Mouse (Mus musculus) midbrain, postnatal 0 days (tissue): ENCODE results near the gene Cog5. TPM values are rescaled to one million over a fixed set of nuclear protein-coding genes. Genes with fewer than 3 reads are reported as not detected.

ENCODE experiments used
- ATAC-seq: fragments of 200-750 bp; cut with Nextera tagmentation; 2 replicates; pipeline ENCODE4 v1.8.0; 2017; ENCODE audit warnings: moderate number of reproducible peaks, mild to moderate bottlenecking, moderate TSS enrichment, moderate library complexity; ENCODE audit not compliant: low FRiP score
- DNase-seq: peaks from one replicate; pipeline ENCODE4 v3.0.0-alpha.2; 2015; ENCODE audit warnings: low spot score
- H3K27ac ChIP-seq: fragments of 300-500 bp; sonication (generic); 2 replicates; pipeline ENCODE4 v1.5.1; 2014; ENCODE audit warnings: low read depth, mild to moderate bottlenecking, low read length, mixed read lengths
- H3K27me3 ChIP-seq: fragments of 300-500 bp; sonication (generic); 2 replicates; pipeline ENCODE4 v1.6.1; 2014; ENCODE audit warnings: low read length, control low read depth, mixed read lengths; ENCODE audit not compliant: insufficient read depth
- H3K36me3 ChIP-seq: fragments of 300-500 bp; sonication (generic); 2 replicates; pipeline ENCODE4 v1.6.1; 2014; ENCODE audit warnings: low read length, control low read depth, mixed read lengths; ENCODE audit not compliant: insufficient read depth
- H3K4me1 ChIP-seq: fragments of 300-500 bp; sonication (generic); 2 replicates; pipeline ENCODE4 v1.6.1; 2014; ENCODE audit warnings: mild to moderate bottlenecking, control low read depth, antibody characterized with exemption, low read length, mixed read lengths; ENCODE audit not compliant: insufficient read depth
- H3K4me2 ChIP-seq: fragments of 300-500 bp; sonication (generic); 2 replicates; pipeline ENCODE4 v1.6.1; 2014; ENCODE audit warnings: low read depth, mild to moderate bottlenecking, low read length, mixed read lengths; ENCODE audit not compliant: poor library complexity, severe bottlenecking
- H3K4me3 ChIP-seq: fragments of 300-500 bp; sonication (generic); 2 replicates; pipeline ENCODE4 v1.5.1; 2014; ENCODE audit warnings: low read depth, mild to moderate bottlenecking, low read length, moderate library complexity
- H3K9ac ChIP-seq: fragments of 300-500 bp; sonication (generic); replicated peaks from 2 replicates; pipeline ENCODE4 v1.6.1; 2014; ENCODE audit warnings: mild to moderate bottlenecking, low read length, moderate library complexity, mixed read lengths; ENCODE audit not compliant: poor library complexity, severe bottlenecking
- H3K9me3 ChIP-seq: fragments of 300-500 bp; sonication (generic); 2 replicates; pipeline ENCODE4 v1.6.1; 2016; ENCODE audit warnings: low read length, control low read depth
- CTCF ChIP-seq: IDR thresholded peaks from 2 replicates; pipeline ENCODE4 v1.5.1; 2016; ENCODE audit warnings: antibody characterized with exemption, mild to moderate bottlenecking
- WGBS: fragments of 180-500 bp; shearing (Covaris S2); extraction: QIAGEN DNeasy Blood & Tissue Kit; methylation state at CpG from one replicate; pipeline ENCODE4 v1.1.7; 2014; 5-methylcytosine and 5-hydroxymethylcytosine counted together
- polyA plus RNA-seq: library from polyadenylated mRNA; unstranded; fragments of >200 nt; fragmentation: Nextera tagmentation; extraction: Ambion mirVana; gene quantifications from 2 replicates; pipeline ENCODE4 v1.2.1, GENCODE M21; 2015
- total RNA-seq: library from RNA; depleted of rRNA; stranded (reverse); fragments of >200 nt; gene quantifications from 2 replicates; pipeline ENCODE4 v1.2.3, GENCODE M21; 2014

The Cog5 gene
- total and polyA plus RNA-seq, 2 experiments from 2014 or later, result 18.8 to 41.1 TPM

DNA sequence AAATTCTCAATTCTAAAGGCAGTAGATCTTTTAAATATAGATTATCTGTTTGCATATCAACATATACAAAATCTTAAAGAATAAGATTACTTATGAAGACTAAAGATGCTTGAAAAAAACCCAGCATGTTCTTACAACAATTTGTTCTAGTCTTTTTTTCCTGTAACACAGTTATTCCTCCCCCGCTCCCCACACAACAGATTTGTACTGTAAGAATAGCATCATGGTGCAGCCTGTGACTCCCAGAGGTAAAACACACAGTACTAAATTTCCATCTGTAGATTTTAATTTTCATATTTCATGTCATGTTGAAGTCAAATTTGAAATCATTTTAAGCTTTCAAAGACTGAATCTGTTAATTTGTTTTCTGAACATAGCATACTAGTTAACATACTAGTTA, 75.5 kb downstream of the Cog5 start:
- H3K4me1 ChIP-seq, result no peaks in the 10 kb centered on the region
- no peak overlapping the region for H3K27ac ChIP-seq
- 96% methylated on average over 1 of the region's 1 CpGs for WGBS
- no peak overlapping the region for H3K9ac ChIP-seq
- no peak for ATAC-seq
- DNase-seq, result no peak
- H3K27me3 ChIP-seq, result no peaks in the 10 kb centered on the region
- H3K9me3 ChIP-seq, result no peaks in the 10 kb centered on the region
- no peak overlapping the region for H3K4me3 ChIP-seq
- no peaks in the 10 kb centered on the region for H3K36me3 ChIP-seq
- no peak for TF ChIP-seq CTCF
- H3K4me2 ChIP-seq, result no peak overlapping the region

DNA sequence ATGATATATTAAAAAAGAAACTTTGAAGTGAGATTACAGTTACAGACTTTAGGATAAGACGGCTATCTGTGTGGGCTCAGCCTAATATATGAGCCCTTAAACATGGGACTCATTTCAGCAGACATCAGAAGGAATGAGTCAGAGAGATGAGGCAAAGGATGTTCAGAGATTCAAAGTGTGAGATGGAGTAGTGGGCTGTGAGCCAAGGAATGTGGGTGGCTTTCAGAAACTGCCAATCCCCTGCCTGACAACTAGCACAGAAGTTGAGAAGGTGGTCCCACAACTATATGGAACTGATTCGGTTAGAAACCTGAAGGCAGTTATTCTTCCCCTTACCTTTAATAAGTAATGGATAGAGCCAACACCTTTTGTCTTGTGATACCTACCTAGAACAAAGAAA, 79.9 kb downstream of the Cog5 start:
- Histone ChIP-seq H3K27ac (no peak overlapping the region), H3K9me3 (no peaks in the 10 kb centered on the region), H3K4me3 (no peak overlapping the region), H3K9ac (no peak overlapping the region), H3K27me3 (no peaks in the 10 kb centered on the region), H3K4me2 (no peak overlapping the region), H3K36me3 (no peaks in the 10 kb centered on the region), H3K4me1 (no peaks in the 10 kb centered on the region)
- ATAC-seq, result no peak
- no peak for DNase-seq
- 89% methylated on average over 2 of the region's 2 CpGs for WGBS
- no peak for TF ChIP-seq CTCF

DNA sequence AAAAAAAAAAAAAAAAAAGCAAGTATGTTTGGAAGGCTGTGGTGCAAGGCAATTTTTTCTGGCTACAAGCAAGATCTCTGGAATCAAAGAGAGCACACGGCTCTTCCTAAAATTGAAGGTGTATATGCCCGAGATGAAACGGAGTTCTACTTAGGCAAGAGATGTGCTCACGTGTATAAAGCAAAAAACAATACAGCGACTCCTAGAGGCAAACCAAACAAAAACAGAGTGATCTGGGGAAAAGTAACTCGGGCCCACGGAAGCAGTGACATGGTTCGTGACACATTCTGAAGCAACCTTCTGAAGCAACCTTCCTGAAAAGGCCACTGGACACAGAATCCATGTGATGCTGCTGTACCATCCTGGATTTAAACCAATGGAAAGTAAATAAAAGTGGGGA, 92.6 kb downstream of the Cog5 start:
- H3K27ac ChIP-seq, result no peak overlapping the region
- no peaks in the 10 kb centered on the region for H3K36me3 ChIP-seq
- DNase-seq (no peak), ATAC-seq (no peak)
- no peak overlapping the region for H3K4me2 ChIP-seq
- WGBS, result 88% methylated on average over 8 of the region's 8 CpGs
- no peaks in the 10 kb centered on the region for H3K4me1 ChIP-seq
- H3K9me3 ChIP-seq, result no peaks in the 10 kb centered on the region
- no peak overlapping the region for H3K9ac ChIP-seq
- no peak overlapping the region for H3K4me3 ChIP-seq
- TF ChIP-seq CTCF, result no peak
- H3K27me3 ChIP-seq, result no peaks in the 10 kb centered on the region

DNA sequence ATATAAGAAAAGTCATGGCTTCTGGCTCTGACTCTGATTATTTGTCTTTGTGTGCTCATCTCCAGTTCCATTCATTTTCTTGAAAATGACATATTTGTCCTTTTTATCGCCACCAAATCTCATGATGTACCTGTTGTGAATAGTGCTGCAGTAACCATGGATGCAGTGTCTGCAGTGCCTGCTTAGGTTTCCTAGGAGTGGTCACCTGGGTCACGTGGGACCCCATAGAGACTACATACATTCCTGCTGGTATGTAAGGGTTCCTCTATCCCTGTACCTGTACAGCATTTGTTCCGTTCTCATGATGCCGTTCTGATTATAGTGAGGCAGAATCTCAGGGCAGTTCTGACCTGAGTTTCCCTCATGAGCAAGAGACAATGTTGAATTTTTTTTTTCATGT, 95.2 kb downstream of the Cog5 start:
- Histone ChIP-seq H3K9ac (no peak overlapping the region), H3K4me2 (no peak overlapping the region), H3K27ac (no peak overlapping the region), H3K4me1 (no peaks in the 10 kb centered on the region), H3K4me3 (no peak overlapping the region), H3K36me3 (no peaks in the 10 kb centered on the region), H3K9me3 (no peaks in the 10 kb centered on the region), H3K27me3 (no peaks in the 10 kb centered on the region)
- WGBS, result 95% methylated on average over 4 of the region's 4 CpGs
- no peak for ATAC-seq
- DNase-seq, result no peak
- TF ChIP-seq CTCF, result no peak

DNA sequence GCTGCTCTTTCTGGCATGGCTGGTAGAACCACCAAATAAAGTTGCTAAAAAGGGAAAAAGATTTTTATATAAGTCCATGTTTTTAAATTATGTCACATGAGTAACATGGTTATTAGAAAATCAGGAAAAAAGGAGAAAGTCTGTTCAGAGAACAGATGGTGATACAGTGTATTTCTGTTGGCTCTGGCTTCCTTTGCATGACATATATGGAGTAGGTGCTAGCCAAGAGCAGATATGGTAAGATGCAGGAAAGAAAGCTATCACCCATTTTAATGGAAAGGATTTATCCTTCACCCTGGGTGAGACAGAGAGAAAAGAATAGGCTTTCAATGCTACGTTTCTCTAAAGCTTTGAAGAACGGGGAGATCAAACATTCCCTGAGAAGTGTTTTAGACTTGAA, 99.8 kb downstream of the Cog5 start:
- DNase-seq, result no peak
- H3K9me3 ChIP-seq, result no peaks in the 10 kb centered on the region
- H3K4me3 ChIP-seq, result no peak overlapping the region
- H3K36me3 ChIP-seq, result no peaks in the 10 kb centered on the region
- no peak for ATAC-seq
- no peak overlapping the region for H3K4me2 ChIP-seq
- no peaks in the 10 kb centered on the region for H3K27me3 ChIP-seq
- WGBS, result 44% methylated on average over 2 of the region's 2 CpGs
- no peaks in the 10 kb centered on the region for H3K4me1 ChIP-seq
- no peak overlapping the region for H3K27ac ChIP-seq
- H3K9ac ChIP-seq, result no peak overlapping the region
- TF ChIP-seq CTCF, result no peak

DNA sequence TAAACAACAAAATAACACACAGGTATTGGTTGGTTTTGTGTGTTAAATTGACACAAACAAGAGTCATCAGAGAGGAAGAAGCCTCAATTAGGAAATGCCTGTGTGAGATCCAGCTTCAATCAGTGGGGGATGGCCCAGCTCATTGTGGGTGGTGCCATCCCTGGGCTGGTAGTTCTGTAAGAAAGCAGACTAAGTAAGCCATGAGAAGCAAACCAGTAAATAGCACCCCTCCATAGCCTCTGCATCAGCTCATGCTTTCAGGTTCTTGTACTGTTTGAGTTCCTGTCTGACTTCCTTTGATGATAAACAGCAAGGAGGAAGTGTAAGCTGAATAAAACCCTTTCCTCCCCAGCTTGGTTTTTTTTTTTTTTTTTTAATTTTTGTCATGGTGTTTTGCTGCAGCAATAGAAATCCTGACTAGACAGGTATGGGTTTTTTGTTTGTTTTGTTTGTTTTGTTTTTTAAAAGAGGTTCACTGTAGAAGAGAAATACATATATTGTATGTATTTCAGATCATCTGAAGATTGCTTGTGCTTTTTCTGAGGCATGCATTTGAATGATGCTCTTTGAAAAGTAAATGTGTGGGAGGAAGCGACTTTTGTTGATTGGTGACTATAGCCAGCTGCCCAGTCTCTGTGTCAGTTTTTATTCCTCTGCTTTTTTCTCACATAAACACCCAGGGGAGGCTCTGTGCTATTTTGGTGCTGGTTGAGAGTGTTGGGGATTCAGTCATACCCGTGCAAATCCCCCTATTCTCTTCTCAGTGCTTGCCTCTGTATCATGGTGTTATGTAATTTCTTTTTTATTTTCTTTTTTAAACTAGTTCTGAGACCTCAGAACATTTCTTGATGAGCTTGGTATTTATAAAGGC, 101.5 kb downstream of the Cog5 start:
- Histone ChIP-seq H3K36me3 (no peaks in the 10 kb centered on the region), H3K27ac (no peak overlapping the region), H3K4me2 (no peak overlapping the region), H3K9me3 (no peaks in the 10 kb centered on the region), H3K9ac (no peak overlapping the region), H3K27me3 (no peaks in the 10 kb centered on the region), H3K4me1 (no peaks in the 10 kb centered on the region), H3K4me3 (no peak overlapping the region)
- no peak for ATAC-seq
- WGBS, result 67% methylated on average over 2 of the region's 2 CpGs
- no peak for DNase-seq
- no peak for TF ChIP-seq CTCF
